Mouse (Mus musculus) G1E (cell line): ENCODE measurements at regions not wholly inside any gene's neighbourhood (a gene's known extent, or its start where the extent isn't known, plus 50 kb on each side); places are given as distances from the start of the nearest gene placed in this dataset.

Experiments used
- ATAC-seq: 2 replicates; pipeline ENCODE4 v1.8.0; 2016; ENCODE audit warnings: mild to moderate bottlenecking; ENCODE audit not compliant: insufficient number of reproducible peaks, poor library complexity, low FRiP score, severe bottlenecking; ENCODE audit errors: extremely low read depth
- DNase-seq: peaks from one replicate; pipeline ENCODE4 v3.0.0; 2012; ENCODE audit warnings: low spot score
- H3K27me3 ChIP-seq: 2 replicates; pipeline ENCODE4 v1.6.1; 2012; ENCODE audit warnings: mild to moderate bottlenecking, low read length, inconsistent platforms; ENCODE audit not compliant: insufficient read depth
- H3K36me3 ChIP-seq: replicated peaks from 2 replicates; pipeline ENCODE3; 2012; ENCODE audit warnings: mild to moderate bottlenecking, inconsistent platforms
- H3K4me1 ChIP-seq: 2 replicates; pipeline ENCODE4 v1.6.1; 2012; ENCODE audit warnings: low read depth, low read length, inconsistent platforms, mixed read lengths; ENCODE audit not compliant: insufficient read depth
- H3K4me3 ChIP-seq: 2 replicates; pipeline ENCODE4 v1.5.1; 2012; ENCODE audit warnings: low read depth, mild to moderate bottlenecking, inconsistent platforms, low read length, moderate library complexity, mixed read lengths
- H3K9me3 ChIP-seq: replicated peaks from 2 replicates; pipeline ENCODE4 v1.6.1; 2012; ENCODE audit warnings: inconsistent platforms
- CTCF ChIP-seq: IDR thresholded peaks from 2 replicates; pipeline ENCODE4 v1.5.1; 2012; ENCODE audit warnings: low read depth, low read length, inconsistent platforms, mixed read lengths
- GATA1 ChIP-seq: IDR thresholded peaks from 2 replicates; pipeline ENCODE4 v1.6.1; 2012; ENCODE audit warnings: borderline replicate concordance, low read length, inconsistent platforms, mixed read lengths
- GATA2 ChIP-seq: IDR thresholded peaks from 2 replicates; pipeline ENCODE4 v1.6.1; 2012; ENCODE audit warnings: low read depth, low read length, inconsistent platforms, borderline replicate concordance
- POLR2AphosphoS5 ChIP-seq: IDR thresholded peaks from 2 replicates; pipeline ENCODE4 v1.6.1; 2012; ENCODE audit warnings: low read depth, low read length, inconsistent platforms; ENCODE audit not compliant: insufficient replicate concordance
- TAL1 ChIP-seq: conservative IDR thresholded peaks from 2 replicates; pipeline ENCODE4 v1.6.1; 2012; ENCODE audit warnings: low read depth, low read length, inconsistent platforms, mixed read lengths

DNA sequence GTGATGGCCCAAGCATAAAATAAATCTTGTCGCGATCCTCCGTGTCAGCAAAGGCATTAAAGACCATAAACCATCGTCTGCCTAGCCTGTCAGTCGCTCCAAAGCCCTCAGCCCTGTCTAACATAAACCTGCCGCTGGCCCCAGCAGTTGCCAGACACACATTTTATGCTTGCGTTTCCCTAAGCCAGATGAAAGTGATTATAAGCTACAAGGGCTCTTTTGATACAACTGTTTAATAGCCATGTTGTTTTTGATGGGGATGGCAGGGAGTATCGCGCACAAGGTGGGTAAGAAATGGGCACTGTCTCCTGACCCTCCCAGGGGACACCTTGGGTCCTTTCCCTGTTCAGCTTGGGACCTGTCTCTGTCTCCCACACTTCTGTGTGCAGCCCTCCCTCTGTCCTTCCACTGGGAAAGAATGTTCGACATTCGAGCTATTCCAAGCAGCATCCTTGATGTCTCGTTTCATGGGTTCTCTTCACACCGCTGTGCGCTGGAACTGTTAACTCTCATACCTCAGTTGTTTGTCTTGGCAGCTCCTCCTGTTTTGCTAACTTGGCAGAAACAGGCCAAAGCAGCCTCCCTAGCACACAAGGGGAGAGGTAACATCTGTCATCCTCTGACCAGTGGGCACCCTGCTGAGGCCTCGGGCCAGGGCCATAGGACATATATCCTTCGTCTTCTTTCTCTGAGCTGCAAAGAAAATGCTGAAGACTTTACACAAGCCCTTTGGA lies 180.2 kb upstream of the Gmds start:
- DNase-seq (no peak), ATAC-seq (no peak)
- Histone ChIP-seq H3K4me1 (no peaks in the 10 kb centered on the region), H3K4me3 (no peak overlapping the region), H3K9me3 (no peaks in the 10 kb centered on the region), H3K27me3 (no peaks in the 10 kb centered on the region), H3K36me3 (no peaks in the 10 kb centered on the region)
- TF ChIP-seq POLR2AphosphoS5 (no peak), TAL1 (no peak), CTCF (no peak), GATA1 (no peak), GATA2 (no peak)

GRCm38 (mm10) chr13:32517514-32517913 lies 179.0 kb upstream of the Gmds start:
- no peaks in the 10 kb centered on the region for H3K4me1 ChIP-seq
- no peak overlapping the region for H3K4me3 ChIP-seq
- TF ChIP-seq GATA2 (no peak), GATA1 (no peak), POLR2AphosphoS5 (no peak), CTCF (no peak)
- H3K27me3 ChIP-seq = no peaks in the 10 kb centered on the region
- H3K36me3 ChIP-seq = no peaks in the 10 kb centered on the region
- ATAC-seq = no peak
- no peak for DNase-seq
- no peaks in the 10 kb centered on the region for H3K9me3 ChIP-seq

- Histone ChIP-seq H3K4me3 (no peak overlapping the region), H3K27me3 (no peaks in the 10 kb centered on the region), H3K36me3 (no peaks in the 10 kb centered on the region), H3K4me1 (no peaks in the 10 kb centered on the region), H3K9me3 (no peaks in the 10 kb centered on the region)
- TF ChIP-seq POLR2AphosphoS5 = no peak
- no peak for TF ChIP-seq GATA2
- TF ChIP-seq GATA1 = no peak
- TF ChIP-seq TAL1 = no peak
- no peak for TF ChIP-seq CTCF
- DNase-seq (no peak), ATAC-seq (no peak)
These were observed 170.9 kb upstream of the Gmds start for GRCm38 (mm10) chr13:32509231-32510023.

GRCm38 (mm10) chr13:32508447-32508846 lies 169.9 kb upstream of the Gmds start:
- TF ChIP-seq GATA2 = no peak
- Histone ChIP-seq H3K4me3 (no peak overlapping the region), H3K4me1 (no peaks in the 10 kb centered on the region), H3K36me3 (no peaks in the 10 kb centered on the region), H3K27me3 (no peaks in the 10 kb centered on the region), H3K9me3 (no peaks in the 10 kb centered on the region)
- DNase-seq (no peak), ATAC-seq (no peak)

DNA sequence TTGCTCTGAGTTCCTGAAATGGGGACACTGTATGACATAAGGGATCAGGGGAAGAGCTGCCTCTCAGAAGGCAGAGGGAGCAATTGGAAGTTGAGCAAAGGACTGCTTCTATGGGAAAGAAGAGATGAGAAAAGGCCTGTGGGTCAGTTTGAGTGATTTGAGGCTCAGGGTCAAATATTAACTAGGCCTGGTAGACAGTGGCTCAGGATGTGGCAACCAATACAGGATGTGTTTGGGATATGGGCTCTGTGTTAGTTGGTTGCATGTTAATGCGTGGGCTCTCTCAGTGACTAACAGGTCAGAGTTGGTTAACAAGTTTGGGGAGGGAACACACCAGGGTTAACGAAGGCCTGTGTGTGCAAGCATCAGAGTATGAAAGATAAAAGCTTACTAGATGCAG lies 169.3 kb upstream of the Gmds start:
- Histone ChIP-seq H3K27me3 (no peaks in the 10 kb centered on the region), H3K4me3 (no peak overlapping the region), H3K9me3 (no peaks in the 10 kb centered on the region), H3K36me3 (no peaks in the 10 kb centered on the region), H3K4me1 (no peaks in the 10 kb centered on the region)
- DNase-seq (no peak), ATAC-seq (no peak)
- no peak for TF ChIP-seq GATA1
- TF ChIP-seq CTCF = no peak
- TF ChIP-seq TAL1 = no peak
- TF ChIP-seq GATA2 = no peak
- TF ChIP-seq POLR2AphosphoS5 = no peak

DNA sequence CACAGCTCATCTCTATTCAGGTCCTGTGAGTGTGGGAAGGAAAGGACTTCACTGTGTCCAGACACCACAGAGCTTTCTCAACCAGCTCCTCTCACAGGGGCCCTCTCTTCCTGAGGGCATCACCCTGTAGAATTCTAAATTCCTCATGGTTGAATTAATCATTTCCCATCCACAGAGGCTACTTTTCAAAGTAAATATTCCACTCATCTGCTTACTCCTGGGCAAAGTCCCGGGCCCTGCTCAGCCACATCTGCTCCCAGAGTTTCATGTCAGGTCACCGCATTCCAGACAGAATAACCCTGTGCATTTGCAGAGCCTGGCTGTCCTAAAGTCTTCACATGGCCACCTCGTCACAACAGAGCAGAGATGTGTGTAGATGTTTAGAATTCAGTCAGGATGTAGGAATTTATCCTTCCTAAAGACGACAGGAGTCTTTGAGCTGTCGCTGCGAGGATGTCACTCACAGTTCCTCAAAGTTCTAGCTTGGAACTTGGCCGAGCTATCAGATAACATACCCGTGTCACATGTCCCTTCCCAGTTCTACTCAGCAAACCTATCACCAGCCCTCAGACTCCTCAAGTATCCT lies 159.8 kb upstream of the Gmds start:
- no peaks in the 10 kb centered on the region for H3K9me3 ChIP-seq
- H3K27me3 ChIP-seq = peaks cover 11% of the 10 kb centered on the region
- ATAC-seq (no peak), DNase-seq (no peak)
- TF ChIP-seq CTCF (no peak), GATA1 (no peak), GATA2 (no peak), TAL1 (no peak), POLR2AphosphoS5 (no peak)
- no peaks in the 10 kb centered on the region for H3K4me1 ChIP-seq
- no peaks in the 10 kb centered on the region for H3K36me3 ChIP-seq
- no peak overlapping the region for H3K4me3 ChIP-seq
